Mouse (Mus musculus) lung, adult 2 months (tissue): Measurements from ENCODE around the gene Tmem151b.

ENCODE experiments used
- CTCF ChIP-seq: fragments of 200-500 bp; IDR thresholded peaks from 2 replicates; pipeline ENCODE4 v1.5.1; 2011; ENCODE audit warnings: mild to moderate bottlenecking, low read length, control low read depth; ENCODE audit not compliant: insufficient read depth
- POLR2A ChIP-seq: fragments of 200-500 bp; IDR thresholded peaks from 2 replicates; pipeline ENCODE4 v1.6.1; 2011; ENCODE audit warnings: low read depth, mild to moderate bottlenecking, control low read depth, low read length, borderline replicate concordance; ENCODE audit errors: extremely low read depth

DNA sequence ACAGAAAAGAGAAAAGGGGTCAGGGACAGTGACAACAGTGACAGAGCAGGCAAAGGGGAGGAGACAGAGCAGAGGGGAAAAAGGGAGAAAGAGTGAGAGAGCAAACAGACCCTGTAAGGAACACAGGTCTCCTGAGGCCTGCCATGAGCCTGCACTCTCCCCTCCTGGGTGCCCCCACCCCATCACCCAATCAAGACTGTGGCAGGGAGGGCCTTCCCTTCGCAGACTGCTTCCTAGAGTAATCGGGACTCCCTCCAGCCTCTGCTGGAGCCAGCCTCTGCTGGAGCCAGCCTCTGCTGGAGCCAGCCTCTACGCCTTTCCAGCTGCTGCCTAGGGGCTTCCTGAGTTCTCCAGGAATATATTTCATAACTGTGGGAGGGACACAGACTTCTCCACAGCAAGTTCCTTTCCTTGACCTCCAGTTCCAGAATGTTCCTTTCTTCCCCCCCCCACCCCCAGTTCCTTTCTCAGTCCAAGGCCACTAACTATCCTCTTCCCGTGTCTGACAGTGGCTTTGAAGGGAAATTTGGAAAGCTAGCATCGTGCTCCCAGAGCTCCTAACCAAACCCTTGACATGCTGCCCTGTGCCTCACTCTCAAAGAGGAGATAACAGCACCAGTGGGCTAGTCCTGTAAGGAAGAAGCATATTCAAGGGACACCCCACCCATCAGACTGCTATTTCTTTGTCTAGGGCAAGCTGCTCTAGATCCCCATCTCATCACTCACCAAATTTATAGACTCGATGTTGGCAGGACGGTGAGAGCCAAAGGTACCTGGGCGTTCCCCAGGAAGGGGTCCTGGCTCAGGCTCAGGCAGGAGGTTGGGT, 43.3 kb upstream of the Tmem151b start:
- TF ChIP-seq CTCF: no peak
- no peak for TF ChIP-seq POLR2A
